Comparison of ENCODE assay signal across 28 mouse cellular contexts in genomic region chr17:56843678-56844077, GRCm38 (mm10). TPM values are rescaled to one million over a fixed set of nuclear protein-coding genes. Genes with fewer than 3 reads are reported as not detected.
DNase-seq lines count a peak whose midpoint lies in the region; ATAC-seq and TF ChIP-seq lines count a peak whose summit lies in the region.
"Had no signal": no experiment of that assay in that cellular context is flagged by ENCODE, and none has a peak within 500 bp of the region (broad histone marks: within the 10 kb centered on the region; RNA-seq: fewer than 3 reads in every experiment).

No protein-coding gene starts in this region.

- DNase-seq in T-cell, adult 2 months (ENCODE audit: low spot score): peak; percentile 44
- DNase-seq in induced T-regulatory cell, adult 2 months (ENCODE audit: low read depth): peak; percentile 35
- peak; percentile 67 for DNase-seq in thymus, adult 2 months
- DNase-seq in thymus, postnatal 4 days: peak; percentile 71
- DNase-seq in testis, postnatal 14 days (ENCODE audit: low spot score): no peak
- DNase-seq: adrenal gland, postnatal 25 days; B cell, adult 2 months; cerebellum, adult 8-10 months; cerebellum, postnatal 36 days; heart, postnatal 4 days; kidney, postnatal 4 days; liver, embryonic 13.5 days; lung, postnatal 4 days; right cerebral cortex, postnatal 25 days; spleen, adult 18-20 months had no signal

- WGBS in thymus, adult 2 months: 10% methylated on average over 5 of the region's 5 CpGs
- 84% methylated on average over 5 of the region's 5 CpGs for WGBS in hindbrain, embryonic 12.5 days
- WGBS in kidney, embryonic 15.5 days: 74% methylated on average over 5 of the region's 5 CpGs

- peak overlapping the region; percentile 77 for H3K27ac ChIP-seq in thymus, adult 2 months (ENCODE audit: control insufficient read depth, insufficient read depth, low read length)
- no peak overlapping the region for H3K27ac ChIP-seq in hindbrain, embryonic 12.5 days
- H3K27ac ChIP-seq in kidney, embryonic 15.5 days: no peak overlapping the region
- H3K27ac ChIP-seq: embryonic facial prominence, embryonic 15.5 days; forebrain, embryonic 15.5 days; limb, embryonic 13.5 days; liver, embryonic 13.5 days; lung, embryonic 15.5 days; midbrain, embryonic 10.5 days; neural tube, embryonic 12.5 days had no signal

- no peak overlapping the region for H3K4me3 ChIP-seq in thymus, adult 2 months (ENCODE audit: control insufficient read depth, insufficient read depth, low read length)
- H3K4me3 ChIP-seq in hindbrain, embryonic 12.5 days: no peak overlapping the region
- H3K4me3 ChIP-seq in kidney, embryonic 15.5 days (replicated peaks): no peak overlapping the region
- H3K4me3 ChIP-seq: embryonic facial prominence, embryonic 15.5 days; forebrain, embryonic 15.5 days; limb, embryonic 13.5 days; liver, embryonic 13.5 days; lung, embryonic 15.5 days; midbrain, embryonic 10.5 days; neural tube, embryonic 12.5 days had no signal

- no peak overlapping the region for H3K9ac ChIP-seq in hindbrain, embryonic 12.5 days
- no peak overlapping the region for H3K9ac ChIP-seq in kidney, embryonic 15.5 days
- H3K9ac ChIP-seq: embryonic facial prominence, embryonic 15.5 days; forebrain, embryonic 15.5 days; limb, embryonic 13.5 days; liver, embryonic 13.5 days; lung, embryonic 15.5 days; neural tube, embryonic 12.5 days had no signal

- H3K36me3 ChIP-seq in thymus, adult 2 months (ENCODE audit: control insufficient read depth, insufficient read depth, low read length): no peaks in the 10 kb centered on the region
- no peaks in the 10 kb centered on the region for H3K36me3 ChIP-seq in hindbrain, embryonic 12.5 days
- H3K36me3 ChIP-seq in kidney, embryonic 15.5 days: no peaks in the 10 kb centered on the region
- H3K36me3 ChIP-seq: embryonic facial prominence, embryonic 15.5 days; forebrain, embryonic 15.5 days; limb, embryonic 13.5 days; liver, embryonic 13.5 days; lung, embryonic 15.5 days; midbrain, embryonic 10.5 days; neural tube, embryonic 12.5 days had no signal

- ATAC-seq in hindbrain, embryonic 12.5 days (ENCODE audit: low FRiP score): no peak
- no peak for ATAC-seq in kidney, embryonic 15.5 days (replicated peaks; ENCODE audit: low FRiP score)
- ATAC-seq: forebrain, embryonic 15.5 days; hindbrain, embryonic 16.5 days; intestine, postnatal 0 days had no signal

- H3K27me3 ChIP-seq in thymus, adult 2 months (ENCODE audit: control insufficient read depth, insufficient read depth, low read length): no peaks in the 10 kb centered on the region
- H3K27me3 ChIP-seq in hindbrain, embryonic 12.5 days: no peaks in the 10 kb centered on the region
- H3K27me3 ChIP-seq in kidney, embryonic 15.5 days: no peaks in the 10 kb centered on the region
- H3K27me3 ChIP-seq: embryonic facial prominence, embryonic 15.5 days; forebrain, embryonic 15.5 days; limb, embryonic 13.5 days; lung, embryonic 15.5 days; neural tube, embryonic 12.5 days had no signal

- no peak for TF ChIP-seq CTCF in thymus, adult 2 months (IDR thresholded peaks at IDR 0.05; ENCODE audit: borderline replicate concordance, control insufficient read depth, extremely low read depth, insufficient read depth, low read length, poor library complexity)

- no peak overlapping the region for H3K4me2 ChIP-seq in hindbrain, embryonic 12.5 days (replicated peaks)
- no peak overlapping the region for H3K4me2 ChIP-seq in kidney, embryonic 15.5 days
- H3K4me2 ChIP-seq: embryonic facial prominence, embryonic 15.5 days; forebrain, embryonic 15.5 days; limb, embryonic 13.5 days; liver, embryonic 13.5 days; lung, embryonic 15.5 days; neural tube, embryonic 12.5 days had no signal

- no peak for TF ChIP-seq POLR2A in thymus, adult 2 months (IDR thresholded peaks at IDR 0.05; ENCODE audit: control insufficient read depth, extremely low read depth, insufficient read depth, low read length, poor library complexity)

- H3K4me1 ChIP-seq in thymus, adult 2 months (replicated peaks; ENCODE audit: control insufficient read depth, insufficient read depth, low read length): peaks cover 22% of the 10 kb centered on the region
- no peaks in the 10 kb centered on the region for H3K4me1 ChIP-seq in hindbrain, embryonic 12.5 days
- H3K4me1 ChIP-seq in kidney, embryonic 15.5 days: 0 out of 2 replicates have a peak, but pooled peaks cover 3% of the 10 kb centered on the region
- H3K4me1 ChIP-seq: embryonic facial prominence, embryonic 15.5 days; forebrain, embryonic 15.5 days; limb, embryonic 13.5 days; liver, embryonic 13.5 days; lung, embryonic 15.5 days; midbrain, embryonic 10.5 days; neural tube, embryonic 12.5 days had no signal

- H3K9me3 ChIP-seq in hindbrain, embryonic 12.5 days (replicated peaks): no peaks in the 10 kb centered on the region
- no peaks in the 10 kb centered on the region for H3K9me3 ChIP-seq in kidney, embryonic 15.5 days (replicated peaks)
- H3K9me3 ChIP-seq: embryonic facial prominence, embryonic 15.5 days; forebrain, embryonic 15.5 days; limb, embryonic 13.5 days; liver, embryonic 13.5 days; lung, embryonic 15.5 days; midbrain, embryonic 10.5 days; neural tube, embryonic 12.5 days had no signal

RNA-seq across cellular contexts. Expression of gene Rfx2, which starts 12.9 kb away (rescaled TPM):
- 31.3 and 44.2 TPM in 2 replicates for polyA plus RNA-seq in thymus, adult 2 months (2012; rRNA removed)
- polyA plus RNA-seq in hindbrain, embryonic 12.5 days (2016; fragmentation: Nextera tagmentation; extraction: Ambion mirVana): 8.7 and 10.2 TPM in 2 replicates
- 3.7 and 4.1 TPM in 2 replicates for polyA plus RNA-seq in kidney, embryonic 15.5 days (2015; fragmentation: Nextera tagmentation; extraction: Ambion mirVana)

RNA-seq across cellular contexts. Expression of gene Acsbg2, which starts 30.6 kb away (rescaled TPM):
- polyA plus RNA-seq in thymus, adult 2 months (2012; rRNA removed): 0.11 TPM in 1 of 2 replicates, not detected in the other
- not detected in 2 replicates for polyA plus RNA-seq in hindbrain, embryonic 12.5 days (2016; fragmentation: Nextera tagmentation; extraction: Ambion mirVana)
- polyA plus RNA-seq in kidney, embryonic 15.5 days (2015; fragmentation: Nextera tagmentation; extraction: Ambion mirVana): not detected in 2 replicates
- polyA plus RNA-seq: brain, embryonic 14.5 days; forebrain, embryonic 15.5 days; heart, embryonic 16.5 days; hindbrain, embryonic 16.5 days; intestine, postnatal 0 days; kidney, embryonic 14.5 days; limb, embryonic 13.5 days; liver, embryonic 13.5 days; lung, embryonic 15.5 days; midbrain, embryonic 10.5 days; neural tube, embryonic 12.5 days had no signal

RNA-seq across cellular contexts. Expression of gene 1700061G19Rik, which starts 31.6 kb away (rescaled TPM):
- polyA plus RNA-seq in thymus, adult 2 months (2012; rRNA removed): 0.10 and 0.19 TPM in 2 replicates
- 0.27 and 0.52 TPM in 2 replicates for polyA plus RNA-seq in hindbrain, embryonic 12.5 days (2016; fragmentation: Nextera tagmentation; extraction: Ambion mirVana)
- 0.27 and 0.30 TPM in 2 replicates for polyA plus RNA-seq in kidney, embryonic 15.5 days (2015; fragmentation: Nextera tagmentation; extraction: Ambion mirVana)
